Mouse (Mus musculus) urinary bladder, adult 2 months (tissue): ENCODE results near the gene A830031A19Rik. TPM values are rescaled to one million over a fixed set of nuclear protein-coding genes. Genes with fewer than 3 reads are reported as not detected.

Source experiments
- DNase-seq: peaks from one replicate; pipeline ENCODE4 v3.0.0; 2022; ENCODE audit warnings: low spot score
- polyA plus RNA-seq: library from polyadenylated mRNA; depleted of rRNA; stranded (reverse); fragments of >200 nt; gene quantifications from 2 replicates; pipeline ENCODE4 v1.2.3, GENCODE M21; 2012; rRNA removed

Gene A830031A19Rik
- not detected in 2 replicates for polyA plus RNA-seq

GRCm38 (mm10) chr11:24074634-24075104 lies at the start of gene A830031A19Rik:
Gene A830031A19Rik, minus strand, starts transcription at chr11:24075054.
- DNase-seq, result no peak

GRCm38 (mm10) chr11:24123991-24124390 lies 49.1 kb upstream of the A830031A19Rik start:
- no peak for DNase-seq

- DNase-seq, result no peak
These were observed 48.0 kb upstream of the A830031A19Rik start for GRCm38 (mm10) chr11:24122899-24123298.

GRCm38 (mm10) chr11:24121136-24121535 lies 46.3 kb upstream of the A830031A19Rik start:
- DNase-seq, result no peak

- DNase-seq, result no peak
These were observed 41.9 kb upstream of the A830031A19Rik start for GRCm38 (mm10) chr11:24116582-24117318.

GRCm38 (mm10) chr11:24116041-24116440 lies 41.2 kb upstream of the A830031A19Rik start:
- no peak for DNase-seq

GRCm38 (mm10) chr11:24115017-24115752 lies 40.3 kb upstream of the A830031A19Rik start:
- DNase-seq, result no peak

- DNase-seq, result no peak
These were observed 36.9 kb upstream of the A830031A19Rik start for GRCm38 (mm10) chr11:24111720-24112119.

GRCm38 (mm10) chr11:24110113-24110512 lies 35.3 kb upstream of the A830031A19Rik start:
- no peak for DNase-seq

GRCm38 (mm10) chr11:24109388-24109787 lies 34.5 kb upstream of the A830031A19Rik start:
- no peak for DNase-seq

GRCm38 (mm10) chr11:24108974-24109373 lies 34.1 kb upstream of the A830031A19Rik start:
- DNase-seq, result no peak

- no peak for DNase-seq
These were observed 32.6 kb upstream of the A830031A19Rik start for GRCm38 (mm10) chr11:24107414-24107813.

- no peak for DNase-seq
These were observed 28.4 kb upstream of the A830031A19Rik start for GRCm38 (mm10) chr11:24103128-24103742.

GRCm38 (mm10) chr11:24102372-24102771 lies 27.5 kb upstream of the A830031A19Rik start:
- DNase-seq, result no peak

- DNase-seq, result no peak
These were observed 26.8 kb upstream of the A830031A19Rik start for GRCm38 (mm10) chr11:24101625-24102024.

- DNase-seq, result no peak
These were observed 25.7 kb upstream of the A830031A19Rik start for GRCm38 (mm10) chr11:24100449-24101070.

GRCm38 (mm10) chr11:24099886-24100293 lies 25.0 kb upstream of the A830031A19Rik start:
- DNase-seq, result no peak

GRCm38 (mm10) chr11:24099215-24099614 lies 24.4 kb upstream of the A830031A19Rik start:
- DNase-seq, result no peak

GRCm38 (mm10) chr11:24098662-24099061 lies 23.8 kb upstream of the A830031A19Rik start:
- no peak for DNase-seq

- no peak for DNase-seq
These were observed 23.2 kb upstream of the A830031A19Rik start for GRCm38 (mm10) chr11:24098069-24098468.

GRCm38 (mm10) chr11:24097026-24097425 lies 22.2 kb upstream of the A830031A19Rik start:
- no peak for DNase-seq

GRCm38 (mm10) chr11:24096483-24096882 lies 21.6 kb upstream of the A830031A19Rik start:
- no peak for DNase-seq
